Mouse (Mus musculus): ENCODE results near the gene Nfatc3.

DNA sequence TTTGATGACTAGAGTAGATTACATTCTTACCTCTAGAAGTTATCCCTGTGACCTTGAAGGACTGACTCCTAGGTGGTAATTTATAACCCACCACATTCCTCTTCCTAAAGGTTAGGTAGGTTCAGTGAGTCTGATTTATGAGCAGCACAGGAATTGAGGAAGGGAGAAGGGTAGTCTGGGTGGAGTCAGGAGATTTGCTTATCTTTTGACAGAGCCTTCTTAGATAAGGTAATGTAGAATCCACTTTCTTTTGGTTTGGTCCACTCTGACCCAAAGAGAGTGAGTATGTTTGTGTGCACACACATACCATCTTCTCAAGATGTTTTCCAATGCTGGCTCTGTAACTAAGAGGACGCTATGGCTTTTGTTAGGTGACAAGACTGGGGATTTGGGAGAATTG is 119.0 kb downstream of the Nfatc3 start:
- TF ChIP-seq POLR2A (IDR thresholded peaks at IDR 0.05; ENCODE audit: low read depth, low read length) (no peak), CTCF (IDR thresholded peaks at IDR 0.05; ENCODE audit: borderline replicate concordance, insufficient read depth, low read length) (no peak)

All from embryonic fibroblast, embryonic 13.5 days (primary cell).